13 mouse cellular contexts compared by ENCODE assay signal in genomic region chr12:72365231-72366103, GRCm38 (mm10). TPM values are rescaled to one million over a fixed set of nuclear protein-coding genes. Genes with fewer than 3 reads are reported as not detected.
A peak's percentile ranks its signal among the peaks of the same experiment; 100 is the strongest.
DNase-seq lines count a peak whose midpoint lies in the region; ATAC-seq and TF ChIP-seq lines count a peak whose summit lies in the region.
"Had no signal": no experiment of that assay in that cellular context is flagged by ENCODE, and none has a peak within 500 bp of the region (broad histone marks: within the 10 kb centered on the region; RNA-seq: fewer than 3 reads in every experiment).

No protein-coding gene starts in this region.

- H3K4me1 ChIP-seq in lung, embryonic 16.5 days (replicated peaks; ENCODE audit: control insufficient read depth, insufficient read depth, low read length), result peaks cover 3% of the 10 kb centered on the region; the same call in 1 of the 2 replicates
- peaks cover 4% of the 10 kb centered on the region; the same call in 1 of the 2 replicates for H3K4me1 ChIP-seq in forebrain, postnatal 0 days (ENCODE audit: insufficient read depth)
- H3K4me1 ChIP-seq in midbrain, embryonic 11.5 days (ENCODE audit: control insufficient read depth, insufficient read depth, low read length), result peaks cover 19% of the 10 kb centered on the region
- H3K4me1 ChIP-seq in neural tube, embryonic 15.5 days, result peaks cover 43% of the 10 kb centered on the region

- ATAC-seq in lung, embryonic 16.5 days (ENCODE audit: low read depth), result peak; percentile 47
- peak; percentile 69 for ATAC-seq in forebrain, postnatal 0 days
- ATAC-seq in midbrain, embryonic 11.5 days (ENCODE audit: low FRiP score), result peak; percentile 49
- peak; percentile 86 for ATAC-seq in neural tube, embryonic 15.5 days (ENCODE audit: low FRiP score)

- no peak overlapping the region for H3K4me2 ChIP-seq in lung, embryonic 16.5 days (ENCODE audit: low read depth, low read length)
- no peak overlapping the region for H3K4me2 ChIP-seq in forebrain, postnatal 0 days (ENCODE audit: low read depth)
- no peak overlapping the region for H3K4me2 ChIP-seq in midbrain, embryonic 11.5 days
- no peak overlapping the region for H3K4me2 ChIP-seq in neural tube, embryonic 15.5 days
- H3K4me2 ChIP-seq: heart, embryonic 12.5 days had no signal

- H3K4me3 ChIP-seq in lung, embryonic 16.5 days (ENCODE audit: low read length), result no peak overlapping the region
- no peak overlapping the region for H3K4me3 ChIP-seq in forebrain, postnatal 0 days (ENCODE audit: low read depth, low read length)
- H3K4me3 ChIP-seq in midbrain, embryonic 11.5 days (ENCODE audit: low read depth, low read length), result no peak overlapping the region
- H3K4me3 ChIP-seq in neural tube, embryonic 15.5 days (replicated peaks), result no peak overlapping the region
- H3K4me3 ChIP-seq: heart, embryonic 12.5 days had no signal

- 25% methylated on average over 12 of the region's 12 CpGs for WGBS in lung, embryonic 16.5 days
- 33% methylated on average over 12 of the region's 12 CpGs for WGBS in forebrain, postnatal 0 days
- 51% methylated on average over 12 of the region's 12 CpGs for WGBS in midbrain, embryonic 11.5 days
- 21% methylated on average over 12 of the region's 12 CpGs for WGBS in neural tube, embryonic 15.5 days

- H3K27me3 ChIP-seq in lung, embryonic 16.5 days (ENCODE audit: control insufficient read depth, insufficient read depth, low read depth, low read length), result no peaks in the 10 kb centered on the region
- H3K27me3 ChIP-seq in forebrain, postnatal 0 days (ENCODE audit: insufficient read depth, low read length), result no peaks in the 10 kb centered on the region
- no peaks in the 10 kb centered on the region for H3K27me3 ChIP-seq in midbrain, embryonic 11.5 days (ENCODE audit: control insufficient read depth, insufficient read depth, low read length)
- H3K27me3 ChIP-seq in neural tube, embryonic 15.5 days (replicated peaks), result no peaks in the 10 kb centered on the region
- H3K27me3 ChIP-seq: CH12.LX; heart, embryonic 12.5 days had no signal

- no peak overlapping the region for H3K9ac ChIP-seq in lung, embryonic 16.5 days (ENCODE audit: low read length)
- H3K9ac ChIP-seq in forebrain, postnatal 0 days, result no peak overlapping the region
- no peak overlapping the region for H3K9ac ChIP-seq in midbrain, embryonic 11.5 days (ENCODE audit: low read length)
- H3K9ac ChIP-seq in neural tube, embryonic 15.5 days (replicated peaks), result no peak overlapping the region
- H3K9ac ChIP-seq: heart, embryonic 12.5 days had no signal

- 0 out of 2 replicates have a peak overlapping the region, but pooled peaks have one; percentile 14 for H3K27ac ChIP-seq in lung, embryonic 16.5 days (ENCODE audit: low read length)
- peak overlapping the region; percentile 41; the same call in 1 of the 2 replicates for H3K27ac ChIP-seq in forebrain, postnatal 0 days (ENCODE audit: low read depth, low read length)
- peak overlapping the region; percentile 5; the same call in 1 of the 2 replicates for H3K27ac ChIP-seq in midbrain, embryonic 11.5 days (ENCODE audit: low read depth, low read length)
- H3K27ac ChIP-seq in neural tube, embryonic 15.5 days (replicated peaks), result peak overlapping the region; percentile 69

- no peaks in the 10 kb centered on the region for H3K9me3 ChIP-seq in lung, embryonic 16.5 days (ENCODE audit: control insufficient read depth, low read length)
- H3K9me3 ChIP-seq in forebrain, postnatal 0 days (ENCODE audit: low read length), result no peaks in the 10 kb centered on the region
- H3K9me3 ChIP-seq in midbrain, embryonic 11.5 days (ENCODE audit: control insufficient read depth, low read length), result no peaks in the 10 kb centered on the region
- no peaks in the 10 kb centered on the region for H3K9me3 ChIP-seq in neural tube, embryonic 15.5 days (replicated peaks)
- H3K9me3 ChIP-seq: heart, embryonic 12.5 days had no signal

- no peaks in the 10 kb centered on the region for H3K36me3 ChIP-seq in lung, embryonic 16.5 days (ENCODE audit: control insufficient read depth, insufficient read depth, low read length)
- no peaks in the 10 kb centered on the region for H3K36me3 ChIP-seq in forebrain, postnatal 0 days (ENCODE audit: insufficient read depth)
- H3K36me3 ChIP-seq in midbrain, embryonic 11.5 days (ENCODE audit: control insufficient read depth, insufficient read depth, low read length), result no peaks in the 10 kb centered on the region
- no peaks in the 10 kb centered on the region for H3K36me3 ChIP-seq in neural tube, embryonic 15.5 days
- H3K36me3 ChIP-seq: heart, embryonic 12.5 days had no signal

- TF ChIP-seq CTCF in forebrain, postnatal 0 days (IDR thresholded peaks at IDR 0.05; ENCODE audit: low read depth), result no peak

- intact Hi-C loops in left cerebral cortex, postnatal 4 days (cut with DNase I), result no loop called here

- DNase-seq in lung, postnatal 36 days, result no peak
- no peak for DNase-seq in forebrain, postnatal 0 days
- peak; percentile 86 for DNase-seq in midbrain, embryonic 11.5 days (ENCODE audit: low spot score, missing footprints)
- DNase-seq in kidney, adult 11 months, result no peak
- DNase-seq in cerebellum, adult 9-10 months, result no peak
- DNase-seq in left cerebral cortex, postnatal 4 days, result no peak
- DNase-seq: adrenal gland, adult 8-10 months; kidney, postnatal 14 days; liver had no signal

RNA-seq across cellular contexts. Expression of gene Rtn1, which starts 43.4 kb away (rescaled TPM):
- polyA plus RNA-seq in lung, embryonic 16.5 days (2015; fragmentation: Nextera tagmentation; extraction: Ambion mirVana), result 14.6 and 18.2 TPM in 2 replicates
- total RNA-seq in forebrain, postnatal 0 days (2014; rRNA removed), result 1,286 and 1,411 TPM in 2 replicates
- 2,997 and 3,605 TPM in 2 replicates for polyA plus RNA-seq in forebrain, postnatal 0 days (2015; fragmentation: Nextera tagmentation; extraction: Ambion mirVana)
- 332 and 335 TPM in 2 replicates for polyA plus RNA-seq in midbrain, embryonic 11.5 days (2014; fragmentation: Nextera tagmentation; extraction: Ambion mirVana)
- 2,686 and 3,326 TPM in 2 replicates for polyA plus RNA-seq in neural tube, embryonic 15.5 days (2015; fragmentation: Nextera tagmentation; extraction: Ambion mirVana)
- 1,000 to 10,000 TPM; 1,597 to 1,728 TPM for total RNA-seq in left cerebral cortex, postnatal 4 days (2021)

Comparison
In these comparisons a context has a peak if more than half of its experiments do, and no peak if none do; other contexts are left out.
1. H3K27ac ChIP-seq: peak in every context shown above with its lines; median percentile 69 in neural tube, embryonic 15.5 days; 41 in forebrain, postnatal 0 days; 14 in lung, embryonic 16.5 days; 5 in midbrain, embryonic 11.5 days.
2. RNA of gene Rtn1, which starts 43.4 kb away (polyA plus RNA-seq): 2,997 to 3,605 TPM in forebrain, postnatal 0 days, 2,686 to 3,326 TPM in neural tube, embryonic 15.5 days and 332 to 335 TPM in midbrain, embryonic 11.5 days; 14.6 to 18.2 TPM in lung, embryonic 16.5 days; every median in the first group is over 10 times any median in the second.
3. Peak in every context shown above with its lines, with median percentiles within 50 percentile points of each other: ATAC-seq.